Mouse (Mus musculus): ENCODE measurements at regions not wholly inside any gene's neighbourhood (a gene's known extent, or its start where the extent isn't known, plus 50 kb on each side); places are given as distances from the start of the nearest gene placed in this dataset.

DNA sequence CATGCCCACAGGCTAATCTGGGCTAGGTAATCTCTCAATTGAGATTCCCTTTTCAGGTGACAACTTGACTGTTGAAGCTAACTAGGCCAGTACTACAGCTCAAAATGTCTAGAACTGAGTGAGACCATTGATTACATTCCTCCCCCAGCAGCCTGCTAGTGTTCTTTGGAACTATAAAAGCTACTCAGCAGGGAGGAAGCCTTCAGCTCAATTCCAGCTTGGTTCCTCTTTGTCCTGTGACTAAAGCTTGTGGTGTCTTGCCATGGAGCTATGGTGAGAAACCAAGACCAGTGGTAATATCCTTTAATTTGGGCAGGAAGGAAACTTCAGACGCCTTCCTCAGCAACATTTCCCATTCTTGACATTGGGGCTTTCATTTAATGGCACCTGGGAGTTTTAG is 52.9 kb upstream of the Ccser1 start:
- DNase-seq = no peak

GRCm38 (mm10) chr6:61128211-61128610 is 51.9 kb upstream of the Ccser1 start:
- DNase-seq = no peak
